Mouse (Mus musculus): ENCODE measurements around the gene Limd2. TPM values are rescaled to one million over a fixed set of nuclear protein-coding genes. Genes with fewer than 3 reads are reported as not detected.

Gene Limd2
- polyA plus RNA-seq, 1 experiment from 2014 or later: 277 TPM

GRCm38 (mm10) chr11:106192241-106192640 lies 31.6 kb upstream of the Limd2 start:
- Histone ChIP-seq H3K4me2 (replicated peaks) (peak overlapping the region; percentile 78), H3K4me1 (peaks cover 8% of the 10 kb centered on the region), H3K27me3 (replicated peaks) (no peaks in the 10 kb centered on the region), H3K4me3 (no peak overlapping the region), H3K27ac (no peak overlapping the region), H3K9ac (no peak overlapping the region), H3K36me3 (peaks cover 10% of the 10 kb centered on the region), H3K9me3 (no peaks in the 10 kb centered on the region)
- WGBS: 88% methylated on average over 5 of the region's 5 CpGs
- ATAC-seq (ENCODE audit: low FRiP score, low read depth): no peak

DNA sequence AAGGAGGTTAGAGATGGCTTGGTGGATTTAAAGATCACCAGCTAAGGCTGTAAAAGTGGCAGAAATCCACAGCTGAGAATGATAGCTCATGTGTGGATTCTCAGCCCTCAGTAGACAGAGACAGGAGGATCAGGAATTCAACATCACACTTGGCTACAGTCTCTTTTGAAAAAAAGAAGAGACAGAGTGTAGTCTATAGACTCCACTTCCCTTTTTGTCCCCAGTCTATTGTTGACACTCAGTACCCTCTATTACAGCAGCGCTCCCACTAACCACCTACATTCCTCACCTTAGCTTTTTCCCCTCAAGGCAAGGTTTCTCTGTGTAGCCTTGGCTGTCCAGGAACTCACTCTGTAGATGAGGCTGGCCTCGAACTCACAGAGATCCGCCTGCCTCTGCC lies 31.1 kb upstream of the Limd2 start:
- Histone ChIP-seq H3K4me2 (replicated peaks) (no peak overlapping the region), H3K27me3 (replicated peaks) (no peaks in the 10 kb centered on the region), H3K27ac (no peak overlapping the region), H3K4me3 (no peak overlapping the region), H3K9me3 (no peaks in the 10 kb centered on the region), H3K4me1 (peaks cover 8% of the 10 kb centered on the region), H3K9ac (no peak overlapping the region), H3K36me3 (peaks cover 6% of the 10 kb centered on the region)
- ATAC-seq (ENCODE audit: low FRiP score, low read depth): no peak
- 95% methylated on average over 3 of the region's 3 CpGs for WGBS

GRCm38 (mm10) chr11:106187326-106187725 lies 26.7 kb upstream of the Limd2 start:
- 95% methylated on average over 4 of the region's 4 CpGs for WGBS
- no peak for ATAC-seq (ENCODE audit: low FRiP score, low read depth)

GRCm38 (mm10) chr11:106180449-106180801 lies 19.8 kb upstream of the Limd2 start:
- no peaks in the 10 kb centered on the region for H3K9me3 ChIP-seq
- H3K9ac ChIP-seq: no peak overlapping the region
- peaks cover 7% of the 10 kb centered on the region; the same call in 1 of the 2 replicates for H3K36me3 ChIP-seq
- no peak overlapping the region for H3K4me3 ChIP-seq
- 94% methylated on average over 2 of the region's 2 CpGs for WGBS
- no peaks in the 10 kb centered on the region for H3K4me1 ChIP-seq
- no peak overlapping the region for H3K4me2 ChIP-seq (replicated peaks)
- H3K27ac ChIP-seq: no peak overlapping the region
- H3K27me3 ChIP-seq (replicated peaks): no peaks in the 10 kb centered on the region
- ATAC-seq (ENCODE audit: low FRiP score, low read depth): no peak

More at GRCm38 (mm10) chr11:106187326-106187725, 26.7 kb upstream of the Limd2 start:
- Histone ChIP-seq H3K4me1 (peaks cover 2% of the 10 kb centered on the region), H3K27ac (no peak overlapping the region), H3K9ac (no peak overlapping the region), H3K27me3 (replicated peaks) (no peaks in the 10 kb centered on the region), H3K4me2 (replicated peaks) (no peak overlapping the region), H3K4me3 (no peak overlapping the region), H3K36me3 (peaks cover 12% of the 10 kb centered on the region; the same call in 1 of the 2 replicates), H3K9me3 (no peaks in the 10 kb centered on the region)

GRCm38 (mm10) chr11:106179711-106180448 lies 19.2 kb upstream of the Limd2 start:
- WGBS: 87% methylated on average over 7 of the region's 7 CpGs
- Histone ChIP-seq H3K27ac (no peak overlapping the region), H3K4me1 (no peaks in the 10 kb centered on the region), H3K36me3 (peaks cover 6% of the 10 kb centered on the region; the same call in 1 of the 2 replicates), H3K4me2 (replicated peaks) (no peak overlapping the region), H3K9me3 (no peaks in the 10 kb centered on the region), H3K27me3 (replicated peaks) (no peaks in the 10 kb centered on the region), H3K4me3 (no peak overlapping the region), H3K9ac (no peak overlapping the region)
- ATAC-seq (ENCODE audit: low FRiP score, low read depth): no peak

- Histone ChIP-seq H3K4me2 (replicated peaks) (no peak overlapping the region), H3K9me3 (no peaks in the 10 kb centered on the region), H3K27ac (no peak overlapping the region), H3K9ac (no peak overlapping the region), H3K36me3 (peaks cover 5% of the 10 kb centered on the region; the same call in 1 of the 2 replicates), H3K27me3 (replicated peaks) (no peaks in the 10 kb centered on the region), H3K4me1 (no peaks in the 10 kb centered on the region), H3K4me3 (no peak overlapping the region)
- no peak for ATAC-seq (ENCODE audit: low FRiP score, low read depth)
- 77% methylated on average over 5 of the region's 5 CpGs for whole genome bisulfite sequencing
Observed at GRCm38 (mm10) chr11:106178036-106178782, 17.5 kb upstream of the Limd2 start.

DNA sequence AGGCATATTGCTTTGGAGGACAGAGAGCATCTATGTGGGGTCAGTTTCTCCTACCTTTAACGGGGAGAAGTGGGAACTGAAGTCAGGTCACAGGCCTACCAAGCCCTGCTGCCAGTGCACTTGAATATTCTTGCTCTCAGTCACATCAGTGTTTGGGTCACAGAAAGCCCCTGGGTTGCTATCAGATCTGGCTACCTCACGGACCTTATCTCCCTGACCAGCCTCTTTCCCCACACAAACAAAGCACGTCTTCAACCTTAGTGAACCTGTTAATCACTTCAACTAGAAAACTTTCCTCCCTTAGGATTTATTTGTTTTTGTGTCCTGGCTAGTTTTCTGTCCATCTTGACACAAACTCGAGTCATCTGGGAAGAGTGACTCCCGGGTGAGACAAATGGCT lies 15.7 kb upstream of the Limd2 start:
- ATAC-seq (ENCODE audit: low FRiP score, low read depth): no peak
- H3K4me3 ChIP-seq: no peak overlapping the region
- H3K9ac ChIP-seq: no peak overlapping the region
- no peaks in the 10 kb centered on the region for H3K4me1 ChIP-seq
- H3K27ac ChIP-seq: no peak overlapping the region
- WGBS: 89% methylated on average over 5 of the region's 5 CpGs
- H3K36me3 ChIP-seq: peaks cover 15% of the 10 kb centered on the region; the same call in 1 of the 2 replicates
- H3K9me3 ChIP-seq: no peaks in the 10 kb centered on the region
- H3K4me2 ChIP-seq (replicated peaks): no peak overlapping the region
- H3K27me3 ChIP-seq (replicated peaks): no peaks in the 10 kb centered on the region

- Histone ChIP-seq H3K4me1 (no peaks in the 10 kb centered on the region), H3K4me3 (no peak overlapping the region), H3K36me3 (peaks cover 26% of the 10 kb centered on the region), H3K27ac (no peak overlapping the region), H3K9me3 (no peaks in the 10 kb centered on the region), H3K4me2 (replicated peaks) (no peak overlapping the region), H3K27me3 (replicated peaks) (no peaks in the 10 kb centered on the region), H3K9ac (no peak overlapping the region)
- ATAC-seq (ENCODE audit: low FRiP score, low read depth): no peak
- WGBS: 71% methylated on average over 3 of the region's 3 CpGs
Observed at GRCm38 (mm10) chr11:106175081-106175480, 14.4 kb upstream of the Limd2 start.

DNA sequence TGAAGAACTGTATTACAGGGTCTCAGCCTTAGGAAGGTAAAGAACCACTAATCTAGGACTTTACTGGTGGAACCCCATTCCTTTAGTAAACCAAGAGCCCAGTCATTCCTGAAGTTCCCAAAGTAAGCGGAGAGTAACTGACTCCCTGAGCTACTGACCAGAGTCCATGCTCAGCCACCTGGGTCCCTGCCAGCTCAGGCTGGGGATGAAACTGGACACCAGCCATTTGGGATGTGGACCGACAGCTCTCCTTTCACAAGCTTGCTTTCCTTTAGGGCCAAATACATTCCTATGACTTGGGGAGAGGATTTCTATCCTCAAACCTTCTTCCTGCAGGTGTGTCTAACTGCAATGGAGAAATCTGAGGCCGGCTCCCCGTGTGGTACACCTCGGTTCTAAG lies 13.7 kb upstream of the Limd2 start:
- H3K4me1 ChIP-seq: no peaks in the 10 kb centered on the region
- no peak for ATAC-seq (ENCODE audit: low FRiP score, low read depth)
- no peak overlapping the region for H3K9ac ChIP-seq
- H3K4me2 ChIP-seq (replicated peaks): no peak overlapping the region
- H3K9me3 ChIP-seq: no peaks in the 10 kb centered on the region
- no peaks in the 10 kb centered on the region for H3K27me3 ChIP-seq (replicated peaks)
- no peak overlapping the region for H3K27ac ChIP-seq
- H3K36me3 ChIP-seq: peaks cover 30% of the 10 kb centered on the region
- WGBS: 83% methylated on average over 5 of the region's 5 CpGs
- no peak overlapping the region for H3K4me3 ChIP-seq

- H3K36me3 ChIP-seq: peaks cover 33% of the 10 kb centered on the region
- no peaks in the 10 kb centered on the region for H3K9me3 ChIP-seq
- H3K4me3 ChIP-seq: no peak overlapping the region
- WGBS: 89% methylated on average over 2 of the region's 2 CpGs
- no peak for ATAC-seq (ENCODE audit: low FRiP score, low read depth)
- H3K4me1 ChIP-seq: no peaks in the 10 kb centered on the region
- H3K4me2 ChIP-seq (replicated peaks): no peak overlapping the region
- H3K9ac ChIP-seq: no peak overlapping the region
- no peak overlapping the region for H3K27ac ChIP-seq
- H3K27me3 ChIP-seq (replicated peaks): no peaks in the 10 kb centered on the region
Observed at GRCm38 (mm10) chr11:106173228-106173627, 12.6 kb upstream of the Limd2 start.

- Histone ChIP-seq H3K9me3 (no peaks in the 10 kb centered on the region), H3K4me3 (no peak overlapping the region), H3K4me2 (replicated peaks) (no peak overlapping the region), H3K9ac (no peak overlapping the region), H3K4me1 (no peaks in the 10 kb centered on the region), H3K36me3 (peaks cover 51% of the 10 kb centered on the region), H3K27me3 (replicated peaks) (no peaks in the 10 kb centered on the region), H3K27ac (no peak overlapping the region)
- no peak for ATAC-seq (ENCODE audit: low FRiP score, low read depth)
- 82% methylated on average over 7 of the region's 7 CpGs for WGBS
Observed at GRCm38 (mm10) chr11:106170807-106171206, 10.1 kb upstream of the Limd2 start.

DNA sequence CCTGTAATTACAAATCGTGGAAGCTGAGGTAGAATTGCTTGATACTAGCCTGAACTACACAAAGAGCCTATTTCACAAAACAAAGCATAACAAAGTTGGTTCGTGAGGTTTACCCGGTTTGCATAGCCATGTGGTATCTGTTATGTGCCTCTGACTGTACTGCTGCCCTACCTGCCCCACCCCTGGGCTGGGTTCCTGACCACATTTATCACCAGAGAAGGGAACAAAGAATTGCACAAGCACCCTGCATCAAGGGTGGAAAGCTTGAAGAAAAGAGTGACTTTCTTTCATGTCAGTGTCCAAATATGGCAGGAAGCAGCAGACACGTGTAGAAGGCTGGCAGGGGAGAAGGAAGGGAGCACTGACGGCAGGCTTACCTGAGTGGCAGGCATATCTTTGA lies 6.8 kb upstream of the Limd2 start:
- 89% methylated on average over 5 of the region's 5 CpGs for WGBS
- no peak overlapping the region for H3K27ac ChIP-seq
- ATAC-seq (ENCODE audit: low FRiP score, low read depth): no peak
- no peaks in the 10 kb centered on the region for H3K4me1 ChIP-seq
- H3K9ac ChIP-seq: no peak overlapping the region
- peaks cover 65% of the 10 kb centered on the region for H3K36me3 ChIP-seq
- H3K9me3 ChIP-seq: no peaks in the 10 kb centered on the region
- H3K4me2 ChIP-seq (replicated peaks): no peak overlapping the region
- no peak overlapping the region for H3K4me3 ChIP-seq
- no peaks in the 10 kb centered on the region for H3K27me3 ChIP-seq (replicated peaks)

Measured in neural tube, embryonic 12.5 days (tissue).